Mouse (Mus musculus) heart, embryonic 14.5 days (tissue): ENCODE measurements around the gene Trio. TPM values are rescaled to one million over a fixed set of nuclear protein-coding genes. Genes with fewer than 3 reads are reported as not detected.

Experiments used
- ATAC-seq: fragments of 200-750 bp; cut with Nextera tagmentation; 2 replicates; pipeline ENCODE4 v1.8.0; 2017; ENCODE audit warnings: low read depth, moderate TSS enrichment; ENCODE audit not compliant: insufficient number of reproducible peaks, insufficient read depth, low FRiP score
- H3K27ac ChIP-seq, 2 experiments: fragments of 200-500 bp in 1 of 2; fragments of 300-500 bp in 1 of 2; sonication (generic) in 1 of 2; replicated peaks in 1 of 2; 2 replicates each; pipeline ENCODE4 v1.5.1; 2012 to 2014; ENCODE audit warnings: low read depth in 2 of 2, low read length in 2 of 2, control low read depth in 1 of 2, mild to moderate bottlenecking in 1 of 2, mixed read lengths in 1 of 2; ENCODE audit not compliant: control insufficient read depth in 1 of 2, insufficient read depth in 1 of 2
- H3K27me3 ChIP-seq: fragments of 300-500 bp; sonication (generic); 2 replicates; pipeline ENCODE4 v1.6.1; 2014; ENCODE audit warnings: mild to moderate bottlenecking, low read length, control low read depth; ENCODE audit not compliant: control insufficient read depth, insufficient read depth
- H3K36me3 ChIP-seq: fragments of 300-500 bp; sonication (generic); 2 replicates; pipeline ENCODE4 v1.6.1; 2014; ENCODE audit warnings: mild to moderate bottlenecking, control low read depth, low read length, mixed read lengths; ENCODE audit not compliant: control insufficient read depth, insufficient read depth
- H3K4me1 ChIP-seq, 2 experiments: fragments of 200-500 bp in 1 of 2; fragments of 300-500 bp in 1 of 2; sonication (generic) in 1 of 2; 2 replicates each; pipeline ENCODE4 v1.6.1; 2012 to 2014; ENCODE audit warnings: low read length in 2 of 2, control low read depth in 1 of 2, mixed read lengths in 1 of 2; ENCODE audit not compliant: control insufficient read depth in 2 of 2, insufficient read depth in 2 of 2
- H3K4me2 ChIP-seq: fragments of 300-500 bp; sonication (generic); 2 replicates; pipeline ENCODE4 v1.6.1; 2014; ENCODE audit warnings: mild to moderate bottlenecking, low read length
- H3K4me3 ChIP-seq, 2 experiments: fragments of 200-500 bp in 1 of 2; fragments of 300-500 bp in 1 of 2; sonication (generic) in 1 of 2; 2 replicates each; pipeline ENCODE4 v1.5.1; 2012 to 2014; ENCODE audit warnings: low read length in 2 of 2, mild to moderate bottlenecking in 2 of 2, control low read depth in 1 of 2, low read depth in 1 of 2, moderate library complexity in 1 of 2; ENCODE audit not compliant: control insufficient read depth in 1 of 2, insufficient read depth in 1 of 2
- H3K9ac ChIP-seq: fragments of 300-500 bp; sonication (generic); 2 replicates; pipeline ENCODE4 v1.6.1; 2014; ENCODE audit warnings: mild to moderate bottlenecking, low read length
- H3K9me3 ChIP-seq: fragments of 300-500 bp; sonication (generic); 2 replicates; pipeline ENCODE4 v1.6.1; 2016; ENCODE audit warnings: low read length, control low read depth; ENCODE audit not compliant: control insufficient read depth
- WGBS: fragments of 180-500 bp; shearing (Covaris S2); extraction: QIAGEN DNeasy Blood & Tissue Kit; methylation state at CpG from one replicate; pipeline ENCODE4 v1.1.7; 2014; 5-methylcytosine and 5-hydroxymethylcytosine counted together
- polyA plus RNA-seq: library from polyadenylated mRNA; unstranded; fragments of >200 nt; fragmentation: Nextera tagmentation; extraction: Ambion mirVana; gene quantifications from 2 replicates; pipeline ENCODE4 v1.2.1, GENCODE M21; 2014

Gene Trio
- polyA plus RNA-seq, 1 experiment from 2014 or later = 23.8 TPM

DNA sequence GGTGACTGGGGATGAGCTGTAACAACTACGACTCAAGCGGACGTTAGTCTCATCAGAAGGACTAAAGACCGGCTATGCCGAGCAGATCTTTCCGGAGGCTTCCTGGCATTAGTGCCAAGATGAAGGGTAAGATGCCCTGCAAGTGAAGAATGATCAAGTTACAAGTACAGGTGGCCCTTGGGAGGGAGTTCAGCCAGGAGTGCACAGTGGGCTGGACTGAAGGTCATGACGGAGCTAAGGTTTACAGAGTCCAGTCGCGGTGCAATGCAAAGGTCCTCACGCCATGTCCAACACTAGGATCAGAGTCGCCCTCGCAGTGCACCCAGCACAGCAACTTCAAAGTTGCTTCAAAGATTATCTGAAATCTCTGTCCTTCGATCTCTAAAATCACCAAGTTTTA lies 45.2 kb downstream of the Trio start:
- Histone ChIP-seq H3K27me3 (no peaks in the 10 kb centered on the region), H3K4me1 (peaks cover 12 to 38% of the 10 kb centered on the region in 2 experiments), H3K9me3 (peaks cover 1% of the 10 kb centered on the region; the same call in 1 of the 2 replicates), H3K27ac (no peak overlapping the region), H3K9ac (no peak overlapping the region), H3K4me2 (no peak overlapping the region), H3K36me3 (no peaks in the 10 kb centered on the region), H3K4me3 (no peak overlapping the region)
- 83% methylated on average over 13 of the region's 13 CpGs for WGBS
- no peak for ATAC-seq

DNA sequence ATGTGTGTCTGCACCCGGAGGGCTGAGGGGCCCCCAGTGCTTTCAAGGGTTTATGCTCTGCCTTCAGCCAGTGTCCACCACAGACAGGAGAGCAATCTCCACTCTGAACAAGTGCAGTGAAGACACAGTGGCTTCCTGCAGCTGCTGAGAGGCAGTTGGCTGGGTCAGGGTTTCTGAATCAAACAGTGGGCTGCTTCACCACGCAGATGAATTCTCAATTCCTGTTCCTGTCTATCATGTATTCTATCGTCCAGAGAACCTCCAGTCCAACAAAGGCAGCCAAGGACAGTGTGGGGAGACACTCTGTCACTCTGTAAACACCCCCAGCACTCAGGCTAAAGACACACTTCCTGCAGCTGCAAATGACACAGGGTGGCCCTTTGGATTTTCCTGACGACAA lies 48.7 kb downstream of the Trio start:
- peaks cover 11 to 29% of the 10 kb centered on the region in 2 experiments for H3K4me1 ChIP-seq
- no peaks in the 10 kb centered on the region for H3K27me3 ChIP-seq
- H3K9ac ChIP-seq = no peak overlapping the region
- H3K36me3 ChIP-seq = no peaks in the 10 kb centered on the region
- 36% methylated on average over 4 of the region's 4 CpGs for WGBS
- H3K27ac ChIP-seq = no peak overlapping the region; a peak in 1 of 4 replicates
- no peak overlapping the region for H3K4me3 ChIP-seq
- ATAC-seq = no peak
- H3K9me3 ChIP-seq = peaks cover 6% of the 10 kb centered on the region
- H3K4me2 ChIP-seq = no peak overlapping the region

DNA sequence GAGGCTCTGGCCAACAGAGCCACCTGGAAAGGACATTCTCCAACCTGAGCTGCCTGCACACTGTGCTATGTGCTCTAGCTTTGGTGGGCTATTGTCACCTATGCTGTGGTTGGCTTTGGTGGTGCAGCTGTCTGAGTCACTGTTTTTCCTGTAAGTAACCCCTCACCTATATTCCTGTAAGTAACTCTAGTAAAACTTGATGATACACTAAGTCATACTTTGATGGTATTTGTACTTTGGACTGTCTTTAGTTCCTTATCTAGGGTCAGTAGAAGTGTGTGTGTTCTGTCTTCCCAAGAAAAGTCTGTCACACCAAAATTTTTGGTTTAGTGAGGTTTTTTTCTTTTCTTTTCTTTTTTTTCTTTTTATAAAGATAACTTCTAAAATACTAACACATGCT lies 49.3 kb downstream of the Trio start:
- no peak overlapping the region for H3K27ac ChIP-seq
- H3K4me3 ChIP-seq = no peak overlapping the region
- H3K36me3 ChIP-seq = no peaks in the 10 kb centered on the region
- peaks cover 6% of the 10 kb centered on the region for H3K9me3 ChIP-seq
- H3K9ac ChIP-seq = no peak overlapping the region
- ATAC-seq = no peak
- H3K27me3 ChIP-seq = no peaks in the 10 kb centered on the region
- H3K4me2 ChIP-seq = no peak overlapping the region
- H3K4me1 ChIP-seq = peaks cover 9 to 23% of the 10 kb centered on the region in 2 experiments

DNA sequence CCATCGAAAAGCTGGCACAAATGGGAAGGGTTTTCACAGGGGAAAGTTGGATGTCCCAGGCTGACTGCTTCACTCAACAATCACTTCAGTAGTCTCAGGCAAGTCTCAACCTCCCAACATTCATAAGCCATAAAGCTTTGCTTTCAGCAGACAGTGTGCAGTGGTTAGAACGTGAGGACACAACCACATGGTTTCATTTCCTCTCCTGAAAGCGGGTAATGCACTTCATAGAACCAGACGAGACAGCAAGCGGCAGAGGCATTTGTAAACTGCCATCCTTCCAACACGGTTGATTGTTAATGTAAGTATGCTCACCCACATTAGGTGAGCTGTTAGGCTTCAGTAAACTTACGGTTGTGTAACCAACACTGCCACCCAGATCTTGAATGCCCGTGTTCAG lies 51.0 kb downstream of the Trio start:
- no peak overlapping the region for H3K4me3 ChIP-seq
- ATAC-seq = no peak
- no peaks in the 10 kb centered on the region for H3K36me3 ChIP-seq
- WGBS = 88% methylated on average over 8 of the region's 8 CpGs
- peaks cover 6% of the 10 kb centered on the region for H3K9me3 ChIP-seq
- H3K27me3 ChIP-seq = no peaks in the 10 kb centered on the region
- H3K9ac ChIP-seq = no peak overlapping the region
- H3K27ac ChIP-seq = no peak overlapping the region
- H3K4me2 ChIP-seq = no peak overlapping the region
- peaks cover 4 to 15% of the 10 kb centered on the region in 2 experiments for H3K4me1 ChIP-seq

DNA sequence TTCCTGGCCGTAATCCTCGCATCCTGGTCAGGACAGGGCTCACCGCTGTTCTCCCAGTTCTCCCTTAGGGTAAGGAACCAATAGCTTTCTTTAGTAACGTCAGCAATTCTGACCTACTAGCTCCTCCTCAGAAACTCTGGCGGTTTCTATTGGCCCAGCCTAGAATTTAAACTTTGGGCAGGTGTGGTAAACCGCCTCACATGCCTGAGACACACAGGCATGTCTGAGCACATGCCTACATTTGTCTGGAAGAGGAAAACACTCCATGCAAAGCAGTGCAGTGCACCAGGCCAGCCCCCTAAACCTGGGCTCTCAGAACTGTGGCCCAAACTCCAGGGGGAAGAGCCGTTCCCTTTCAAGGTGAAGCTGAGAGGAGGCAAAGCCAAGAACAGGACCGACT lies 57.5 kb downstream of the Trio start:
- Histone ChIP-seq H3K9ac (no peak overlapping the region), H3K4me3 (no peak overlapping the region), H3K27ac (no peak overlapping the region), H3K27me3 (no peaks in the 10 kb centered on the region), H3K36me3 (no peaks in the 10 kb centered on the region), H3K9me3 (no peaks in the 10 kb centered on the region), H3K4me1 (peaks cover 13 to 30% of the 10 kb centered on the region in 2 experiments), H3K4me2 (no peak overlapping the region)
- 74% methylated on average over 8 of the region's 8 CpGs for WGBS
- ATAC-seq = no peak

DNA sequence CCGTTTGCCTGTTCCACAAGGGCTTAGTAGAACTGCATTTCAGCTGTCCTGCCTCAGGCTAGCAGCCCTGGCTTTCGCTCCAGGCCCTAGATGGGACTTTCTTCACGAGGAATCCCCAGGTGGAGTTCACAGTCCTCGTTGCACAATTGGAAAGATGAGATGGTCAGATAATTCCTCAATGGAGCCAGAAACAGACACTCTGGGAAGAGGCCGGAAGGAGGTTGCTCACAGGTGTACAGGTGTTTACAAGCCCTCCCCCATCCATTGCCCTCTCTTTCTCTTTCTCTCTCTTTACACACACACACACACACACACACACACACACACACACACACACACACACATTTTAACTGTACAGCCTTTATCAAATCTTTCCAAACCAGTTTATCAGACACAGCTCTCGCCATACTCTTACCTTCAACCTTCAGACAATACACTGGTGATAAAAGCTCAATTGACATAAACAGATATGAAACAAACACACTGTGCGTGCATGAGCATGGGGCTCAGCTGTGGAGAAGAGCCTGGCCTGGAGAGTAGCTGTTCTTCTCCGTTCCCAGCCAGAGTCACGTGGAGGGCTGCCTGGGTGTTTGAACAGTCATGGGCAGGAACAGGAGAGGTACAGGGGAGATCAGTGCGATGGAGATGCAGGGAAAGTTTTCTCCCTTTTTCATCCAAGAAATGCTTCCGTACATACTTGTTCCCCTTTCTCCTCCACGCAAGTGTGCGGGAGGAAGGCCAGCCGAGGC lies 58.3 kb downstream of the Trio start:
- ATAC-seq = no peak

DNA sequence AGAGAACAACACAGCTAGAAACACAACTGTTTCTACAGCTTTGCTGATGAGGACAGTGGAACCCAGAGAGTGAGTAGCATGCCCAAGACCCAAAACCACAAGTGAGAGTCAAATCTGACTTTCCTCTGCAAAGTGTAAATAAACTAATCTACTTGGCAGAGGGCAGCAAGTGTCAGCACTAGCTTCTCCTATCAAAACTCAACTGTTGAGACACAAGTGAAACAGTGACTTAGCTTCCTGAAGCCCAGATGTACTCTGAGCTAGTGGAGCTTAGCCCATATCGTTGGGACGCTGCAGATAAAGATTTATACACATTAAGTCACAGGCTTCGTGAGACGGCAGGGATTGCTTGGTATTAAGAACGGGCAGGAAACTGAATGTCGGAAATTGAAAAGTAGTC lies 60.8 kb downstream of the Trio start:
- Histone ChIP-seq H3K27ac (no peak overlapping the region), H3K4me1 (peaks cover 25 to 49% of the 10 kb centered on the region in 2 experiments), H3K9me3 (no peaks in the 10 kb centered on the region), H3K27me3 (no peaks in the 10 kb centered on the region), H3K4me2 (no peak overlapping the region), H3K9ac (no peak overlapping the region), H3K36me3 (no peaks in the 10 kb centered on the region), H3K4me3 (no peak overlapping the region)
- no peak for ATAC-seq
- WGBS = 39% methylated on average over 6 of the region's 6 CpGs

More for the DNA sequence above, 58.3 kb downstream of the Trio start:
- H3K36me3 ChIP-seq = no peaks in the 10 kb centered on the region
- no peak overlapping the region for H3K27ac ChIP-seq
- no peak overlapping the region for H3K4me3 ChIP-seq
- peaks cover 13 to 30% of the 10 kb centered on the region in 2 experiments for H3K4me1 ChIP-seq
- WGBS = 67% methylated on average over 14 of the region's 14 CpGs
- H3K9ac ChIP-seq = no peak overlapping the region
- H3K9me3 ChIP-seq = no peaks in the 10 kb centered on the region
- no peak overlapping the region for H3K4me2 ChIP-seq
- H3K27me3 ChIP-seq = no peaks in the 10 kb centered on the region

DNA sequence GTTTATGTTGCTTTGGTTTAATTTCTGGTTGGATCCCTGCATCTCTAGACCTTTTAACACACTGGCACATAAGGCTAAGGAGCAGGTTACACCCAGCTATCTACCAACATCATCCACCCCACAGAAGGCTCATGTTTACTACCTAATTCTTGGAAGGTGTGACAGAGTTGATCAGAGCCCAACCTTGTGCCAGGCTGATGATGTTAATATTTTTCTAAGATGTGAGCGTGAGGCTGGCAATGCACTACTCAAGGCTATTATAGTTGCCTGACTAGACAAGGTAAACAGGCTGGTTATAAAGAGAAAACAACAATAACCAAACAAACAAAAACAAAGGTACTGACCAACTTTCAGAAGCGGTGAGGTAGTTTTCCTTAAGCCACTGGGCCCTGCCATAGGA lies 62.1 kb downstream of the Trio start:
- Histone ChIP-seq H3K36me3 (no peaks in the 10 kb centered on the region), H3K27ac (no peak overlapping the region), H3K4me1 (peaks cover 28 to 60% of the 10 kb centered on the region in 2 experiments), H3K4me2 (no peak overlapping the region), H3K9me3 (no peaks in the 10 kb centered on the region), H3K4me3 (no peak overlapping the region), H3K27me3 (no peaks in the 10 kb centered on the region), H3K9ac (no peak overlapping the region)
- ATAC-seq = no peak
- 77% methylated on average over 2 of the region's 2 CpGs for WGBS
